Mouse (Mus musculus) T-helper 1 cell (primary cell): ENCODE measurements at regions not wholly inside any gene's neighbourhood (a gene's known extent, or its start where the extent isn't known, plus 50 kb on each side); places are given as distances from the start of the nearest gene placed in this dataset.

Source experiments
- in situ Hi-C: fragments of 300-600 bp; cut with MboI, MseI; formaldehyde crosslinking; loops from one replicate; pipeline ENCODE4 v1.15.1; 2025; ENCODE audit warnings: high pct_unique_total_duplicates

- in situ Hi-C loops, result no loop called here
Measured at GRCm38 (mm10) chr14:24618226-24619038, 131.5 kb downstream of the Rps24 start.

DNA sequence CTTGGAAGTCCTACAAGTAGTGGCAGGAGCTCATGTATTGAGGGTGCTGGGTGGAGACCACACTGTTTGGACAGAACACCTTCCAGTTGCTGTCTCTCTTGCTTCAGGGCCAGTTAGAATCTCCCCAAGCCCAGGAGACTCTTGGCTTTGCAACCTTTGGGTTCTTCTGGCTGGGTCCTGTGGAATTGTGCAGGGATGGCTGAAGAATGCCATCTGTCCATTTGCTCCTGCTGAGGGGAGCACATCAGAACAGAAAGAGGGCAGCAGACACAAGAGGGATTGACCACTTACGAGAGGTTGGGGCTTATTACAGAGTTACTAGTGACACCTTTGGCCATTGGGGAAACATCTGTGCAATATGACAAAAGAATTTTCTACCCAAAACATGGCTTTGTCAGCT lies 145.1 kb downstream of the Rps24 start:
- in situ Hi-C loops, result no loop called here

- in situ Hi-C loops, result loop anchor here (10.0 kb wide), 1 partner anchor 1583 kb away; no protein-coding TSS in a partner anchor
Measured at GRCm38 (mm10) chr14:24641853-24642252, 154.9 kb downstream of the Rps24 start.

GRCm38 (mm10) chr14:24644117-24644808 lies 157.3 kb downstream of the Rps24 start:
- in situ Hi-C loops, result loop anchor here (10.0 kb wide), 1 partner anchor 1581 kb away; no protein-coding TSS in a partner anchor

DNA sequence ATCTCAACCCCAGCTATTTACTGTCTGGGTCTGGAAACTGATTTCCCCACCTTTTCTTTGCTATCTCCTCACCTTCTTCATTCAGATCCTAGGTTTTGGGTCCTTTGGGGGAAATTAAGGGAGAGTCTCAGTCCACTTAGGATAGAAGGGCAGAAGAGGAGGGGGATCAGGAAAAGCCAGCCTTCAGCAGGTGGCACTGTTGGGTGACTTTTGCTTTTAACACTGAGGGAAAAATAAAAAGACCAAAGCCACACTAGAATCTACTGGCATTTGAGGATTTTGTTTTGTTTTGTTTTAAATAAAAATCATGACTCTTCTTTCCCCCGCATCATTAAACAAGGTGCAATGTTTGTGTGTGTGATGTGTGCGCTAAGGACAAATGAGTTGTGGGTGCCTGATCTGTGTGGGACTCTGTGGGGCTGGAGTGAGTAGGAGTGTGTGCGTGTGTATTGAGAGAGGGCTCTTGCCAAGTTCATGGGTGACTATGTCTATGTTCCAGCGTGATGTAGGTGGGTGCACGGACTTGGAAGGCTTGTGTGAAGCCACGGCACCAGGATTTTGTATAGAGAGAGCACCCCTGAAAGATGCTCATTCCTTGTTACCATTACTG lies 159.4 kb downstream of the Rps24 start:
- in situ Hi-C loops, result loop anchor here (10.0 kb wide), 1 partner anchor 1578 kb away; no protein-coding TSS in a partner anchor

- in situ Hi-C loops, result loop anchor here (10.0 kb wide), 1 partner anchor 1577 kb away; no protein-coding TSS in a partner anchor
Measured at GRCm38 (mm10) chr14:24647722-24648121, 160.8 kb downstream of the Rps24 start.

DNA sequence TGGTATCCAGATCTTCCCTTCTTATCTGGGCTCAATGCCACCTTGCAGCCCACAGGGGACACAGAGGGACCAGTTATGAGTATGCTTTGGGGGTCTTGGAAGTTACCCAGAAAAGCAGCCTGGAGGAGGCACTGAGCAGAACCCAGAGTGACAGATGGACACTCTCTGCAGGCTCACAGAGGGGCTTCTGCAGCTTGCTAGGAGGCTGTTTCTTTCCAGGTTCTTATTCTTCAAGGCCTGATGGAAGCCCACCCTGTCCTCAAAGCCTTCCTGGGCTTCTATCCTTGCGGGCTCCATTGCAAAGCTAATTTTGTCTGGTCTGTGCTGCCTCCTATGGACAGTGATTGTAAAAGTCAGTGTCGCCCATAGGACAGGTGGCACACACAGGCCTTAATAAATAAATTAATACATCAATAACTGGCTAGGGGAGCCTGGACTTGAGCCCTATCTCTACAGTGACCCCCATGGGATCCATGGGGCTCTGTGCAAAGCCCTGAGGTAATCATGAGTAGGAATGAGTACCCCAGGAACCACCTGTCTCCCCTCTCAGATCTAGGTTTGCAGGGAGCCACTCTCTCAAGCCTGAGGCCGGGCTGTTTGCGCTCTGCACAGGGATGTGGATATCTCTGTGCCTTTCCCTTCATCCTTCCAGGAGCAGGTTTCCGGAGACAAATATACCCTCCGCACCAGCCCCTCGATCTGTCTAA lies 163.4 kb downstream of the Rps24 start:
- in situ Hi-C loops, result loop anchor here (10.0 kb wide), 1 partner anchor 674 kb away; no protein-coding TSS in a partner anchor

- in situ Hi-C loops, result loop anchor here (10.0 kb wide), 1 partner anchor 674 kb away; no protein-coding TSS in a partner anchor
Measured at GRCm38 (mm10) chr14:24650902-24651270, 164.0 kb downstream of the Rps24 start.

DNA sequence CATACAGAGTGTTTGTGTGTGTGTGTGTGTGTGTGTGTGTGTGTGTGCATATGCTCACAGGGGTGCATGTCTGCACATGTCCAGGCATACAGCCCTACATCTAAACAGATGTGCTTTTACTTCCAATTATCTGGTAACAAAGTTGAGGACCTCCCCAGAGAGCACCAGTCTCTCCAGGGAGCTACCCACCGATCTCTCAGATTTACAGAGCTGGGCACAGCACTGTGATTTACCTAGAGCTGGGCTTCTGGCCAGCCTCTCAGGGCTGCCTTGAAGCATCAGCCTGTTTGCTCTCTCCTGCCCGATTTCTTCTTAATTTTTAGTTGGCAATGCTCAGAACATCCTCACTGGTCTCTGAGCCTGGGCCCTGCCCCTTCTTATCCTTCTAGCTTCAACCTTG lies 165.7 kb downstream of the Rps24 start:
- in situ Hi-C loops, result loop anchor here (10.0 kb wide), 1 partner anchor 672 kb away; no protein-coding TSS in a partner anchor

- in situ Hi-C loops, result loop anchor here (10.0 kb wide), 1 partner anchor 669 kb away; no protein-coding TSS in a partner anchor
Measured at GRCm38 (mm10) chr14:24655580-24655979, 168.7 kb downstream of the Rps24 start.

GRCm38 (mm10) chr14:24661797-24662196 lies 174.9 kb downstream of the Rps24 start:
- in situ Hi-C loops, result loop anchor here (5.0 kb wide), 1 partner anchor 56 kb away; no protein-coding TSS in a partner anchor

DNA sequence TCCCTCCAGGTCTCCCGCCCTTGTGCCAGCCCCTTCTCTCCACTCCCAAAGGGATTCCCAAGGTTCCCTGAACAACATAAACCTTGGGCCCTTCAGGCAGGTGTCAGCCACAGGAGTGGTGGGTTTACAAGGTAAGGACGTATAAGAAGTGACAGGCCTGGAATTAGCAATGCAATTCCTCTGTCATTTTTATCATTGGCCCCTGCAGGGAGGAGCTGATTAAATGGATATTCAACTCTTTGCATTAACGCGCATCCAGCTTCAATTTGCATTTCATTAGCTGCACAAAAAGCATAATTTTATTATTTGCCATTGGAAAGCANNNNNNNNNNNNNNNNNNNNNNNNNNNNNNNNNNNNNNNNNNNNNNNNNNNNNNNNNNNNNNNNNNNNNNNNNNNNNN lies 178.3 kb downstream of the Rps24 start:
- in situ Hi-C loops, result no loop called here
